Mouse (Mus musculus) brain, embryonic 14.5 days (tissue): ENCODE measurements around the gene Cacna2d4.

Source experiments
- CTCF ChIP-seq: fragments of 200-500 bp; IDR thresholded peaks from 2 replicates; pipeline ENCODE4 v1.5.1; 2012; ENCODE audit warnings: inconsistent platforms, mild to moderate bottlenecking, moderate library complexity, borderline replicate concordance; ENCODE audit not compliant: insufficient read depth, insufficient read length; ENCODE audit errors: extremely low read depth
- POLR2A ChIP-seq: fragments of 200-500 bp; IDR thresholded peaks from 2 replicates; pipeline ENCODE4 v1.6.1; 2012; ENCODE audit warnings: mild to moderate bottlenecking, inconsistent platforms, borderline replicate concordance; ENCODE audit not compliant: poor library complexity, insufficient read depth, insufficient read length, severe bottlenecking; ENCODE audit errors: extremely low read depth

- TF ChIP-seq CTCF (peak; percentile 6; the same call in 1 of the 2 replicates), POLR2A (no peak)
Observed at GRCm38 (mm10) chr6:119329215-119329714, 92.9 kb downstream of the Cacna2d4 start.
